Mouse (Mus musculus) megakaryocyte-erythroid progenitor cell, adult 5-6 weeks (primary cell): ENCODE data around the gene Thrsp. TPM values are rescaled to one million over a fixed set of nuclear protein-coding genes. Genes with fewer than 3 reads are reported as not detected.

Experiments used
- ATAC-seq: replicated peaks from 2 replicates; pipeline ENCODE4 v1.8.0; 2016; ENCODE audit warnings: mild to moderate bottlenecking, inconsistent platforms; ENCODE audit not compliant: severe bottlenecking, poor library complexity, low FRiP score, low TSS enrichment
- total RNA-seq, 2 experiments: library from RNA; stranded (forward) in 1 of 2; stranded (reverse) in 1 of 2; fragments of 200-1000, 215-1000 nt in 1 of 2; fragments of >200 nt in 1 of 2; fragmentation: Nextera tagmentation in 1 of 2; gene quantifications; 2 replicates each; pipeline ENCODE4 v1.2.3; 2014 to 2017

Thrsp gene
- total RNA-seq, 2 experiments from 2014 or later, result not detected

GRCm38 (mm10) chr7:97383496-97384132, 33.9 kb downstream of the Thrsp start:
- no peak for ATAC-seq

DNA sequence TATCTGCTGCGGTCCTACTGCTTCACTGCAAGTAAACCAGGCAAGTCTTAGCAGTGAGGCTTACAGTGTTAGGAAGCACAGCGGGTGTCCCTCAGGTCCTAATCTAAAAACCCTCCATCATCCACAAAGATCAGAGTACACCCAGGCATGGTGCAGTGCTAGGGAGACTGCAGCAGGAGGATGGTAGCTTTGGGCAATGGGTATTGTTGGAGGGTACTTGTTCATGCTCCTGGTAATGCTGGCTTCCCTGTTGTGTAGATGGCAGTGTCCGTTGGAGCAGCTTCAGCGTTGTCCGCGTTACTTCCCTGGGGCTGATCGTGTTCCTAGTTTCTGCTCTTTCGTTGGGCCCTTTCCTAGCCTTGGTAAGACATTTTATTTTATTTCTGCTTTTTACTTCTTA, 34.9 kb downstream of the Thrsp start:
- no peak for ATAC-seq

GRCm38 (mm10) chr7:97380500-97381123, 36.9 kb downstream of the Thrsp start:
- no peak for ATAC-seq

DNA sequence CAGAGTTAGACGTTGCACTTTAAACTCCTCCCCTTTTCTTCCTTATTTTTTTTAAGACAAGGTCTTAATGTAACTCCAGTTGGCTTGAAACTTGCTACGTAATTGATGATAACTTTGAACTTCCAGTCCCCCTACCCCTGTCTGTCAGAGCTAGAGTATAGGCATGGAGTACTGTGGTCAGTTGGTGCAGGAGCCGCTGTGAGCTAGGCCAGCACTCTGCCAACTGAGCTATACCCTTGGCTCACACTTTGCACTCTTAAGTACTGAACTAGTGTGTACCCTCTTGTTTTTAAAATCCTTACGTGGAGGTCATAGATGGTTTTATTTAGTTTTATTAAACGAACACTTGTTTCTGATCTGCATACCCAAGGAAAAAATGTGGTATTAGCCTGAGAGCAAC, 38.2 kb downstream of the Thrsp start:
- ATAC-seq, result no peak

GRCm38 (mm10) chr7:97375906-97376305, 41.6 kb downstream of the Thrsp start:
- ATAC-seq, result no peak

DNA sequence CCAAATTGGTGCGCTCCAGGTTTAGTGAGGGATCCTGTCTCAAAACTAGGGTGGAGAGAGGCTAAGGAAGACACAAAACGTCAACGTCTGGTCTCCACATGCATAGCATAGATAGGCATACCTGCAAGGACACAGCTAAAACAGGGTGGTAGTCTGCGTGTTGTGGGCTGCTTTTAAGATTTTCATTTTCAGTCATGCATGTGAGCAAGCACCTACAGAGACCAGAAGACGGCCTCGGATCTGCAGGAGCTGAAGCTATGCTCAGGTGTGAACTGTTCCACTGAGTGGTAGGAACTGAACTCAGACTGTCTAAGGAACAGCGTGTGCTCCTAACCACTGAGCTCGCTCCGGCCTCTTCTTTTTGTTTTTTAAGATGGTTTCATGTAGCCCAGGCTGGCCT, 42.4 kb downstream of the Thrsp start:
- no peak for ATAC-seq

GRCm38 (mm10) chr7:97365887-97366286, 51.6 kb downstream of the Thrsp start:
- no peak for ATAC-seq

Other genes starting within 250 kb of the Thrsp start
- gene Usp35, start 85.7 kb downstream of the Thrsp start, total RNA-seq (2014; fragmentation: Nextera tagmentation), result 0.44 and 2.9 TPM in 2 replicates
- gene Usp35, start 85.7 kb downstream of the Thrsp start, total RNA-seq (2017), result not detected in 2 replicates
- gene Kctd21, start 85.4 kb downstream of the Thrsp start, total RNA-seq (2014; fragmentation: Nextera tagmentation), result 0.69 and 1.6 TPM in 2 replicates
- 0.76 and 1.7 TPM in 2 replicates for gene Kctd21, start 85.4 kb downstream of the Thrsp start, total RNA-seq (2017)
- 67.6 and 71.5 TPM in 2 replicates for gene Alg8, start 46.1 kb downstream of the Thrsp start, total RNA-seq (2014; fragmentation: Nextera tagmentation)
- 35.9 and 46.3 TPM in 2 replicates for gene Alg8, start 46.1 kb downstream of the Thrsp start, total RNA-seq (2017)
- 188 and 266 TPM in 2 replicates for gene Ndufc2, start 17.7 kb downstream of the Thrsp start, total RNA-seq (2014; fragmentation: Nextera tagmentation)
- gene Ndufc2, start 17.7 kb downstream of the Thrsp start, total RNA-seq (2017), result 369 and 388 TPM in 2 replicates
- gene Kctd14, start 33.6 kb upstream of the Thrsp start, total RNA-seq (2014; fragmentation: Nextera tagmentation), result 8.5 and 10.1 TPM in 2 replicates
- gene Kctd14, start 33.6 kb upstream of the Thrsp start, total RNA-seq (2017), result 2.8 and 4.4 TPM in 2 replicates
- 42.6 and 71.6 TPM in 2 replicates for gene Ints4, start 63.2 kb upstream of the Thrsp start, total RNA-seq (2014; fragmentation: Nextera tagmentation)
- gene Ints4, start 63.2 kb upstream of the Thrsp start, total RNA-seq (2017), result 51.3 and 74.9 TPM in 2 replicates
- gene Aamdc, start 161.8 kb upstream of the Thrsp start, total RNA-seq (2014; fragmentation: Nextera tagmentation), result 10.9 and 15.9 TPM in 2 replicates
- 36.3 and 43.2 TPM in 2 replicates for gene Aamdc, start 161.8 kb upstream of the Thrsp start, total RNA-seq (2017)
- 21.4 and 24.5 TPM in 2 replicates for gene Rsf1, start 162.2 kb upstream of the Thrsp start, total RNA-seq (2014; fragmentation: Nextera tagmentation)
- 25.9 and 50.3 TPM in 2 replicates for gene Rsf1, start 162.2 kb upstream of the Thrsp start, total RNA-seq (2017)